Mouse (Mus musculus) intestine, postnatal 0 days (tissue): ENCODE measurements around the gene Ppp1r11. TPM values are rescaled to one million over a fixed set of nuclear protein-coding genes. Genes with fewer than 3 reads are reported as not detected.

Experiments
- ATAC-seq: fragments of 200-750 bp; cut with Nextera tagmentation; 2 replicates; pipeline ENCODE4 v1.8.0; 2017; ENCODE audit warnings: mild to moderate bottlenecking, moderate TSS enrichment, moderate library complexity
- H3K27ac ChIP-seq: fragments of 300-500 bp; sonication (generic); 2 replicates; pipeline ENCODE4 v1.5.1; 2014; ENCODE audit warnings: mild to moderate bottlenecking, low read depth, low read length, moderate library complexity
- H3K27me3 ChIP-seq: fragments of 300-500 bp; sonication (generic); replicated peaks from 2 replicates; pipeline ENCODE4 v1.6.1; 2014; ENCODE audit warnings: low read length, mixed read lengths; ENCODE audit not compliant: control insufficient read depth, insufficient read depth
- H3K36me3 ChIP-seq: fragments of 300-500 bp; sonication (generic); 2 replicates; pipeline ENCODE4 v1.6.1; 2014; ENCODE audit warnings: mild to moderate bottlenecking, moderate library complexity; ENCODE audit not compliant: control insufficient read depth, insufficient read depth
- H3K4me1 ChIP-seq: fragments of 300-500 bp; sonication (generic); replicated peaks from 2 replicates; pipeline ENCODE4 v1.6.1; 2014; ENCODE audit warnings: antibody characterized with exemption, low read length, mixed read lengths; ENCODE audit not compliant: control insufficient read depth, insufficient read depth
- H3K4me2 ChIP-seq: fragments of 300-500 bp; sonication (generic); replicated peaks from 2 replicates; pipeline ENCODE4 v1.6.1; 2014; ENCODE audit warnings: low read depth, mild to moderate bottlenecking, moderate library complexity
- H3K4me3 ChIP-seq: fragments of 300-500 bp; sonication (generic); 2 replicates; pipeline ENCODE4 v1.5.1; 2014; ENCODE audit warnings: low read depth, low read length
- H3K9ac ChIP-seq: fragments of 300-500 bp; sonication (generic); 2 replicates; pipeline ENCODE4 v1.6.1; 2014; ENCODE audit warnings: mild to moderate bottlenecking, low read depth, low read length
- H3K9me3 ChIP-seq: fragments of 300-500 bp; sonication (generic); 2 replicates; pipeline ENCODE4 v1.6.1; 2016; ENCODE audit warnings: mixed run types; ENCODE audit not compliant: control insufficient read depth
- CTCF ChIP-seq: sonication (generic); IDR thresholded peaks from 2 replicates; pipeline ENCODE4 v1.5.1; 2016; ENCODE audit warnings: low read depth, mild to moderate bottlenecking, control low read depth, antibody characterized with exemption, moderate library complexity
- WGBS: fragments of 180-500 bp; shearing (Covaris S2); extraction: QIAGEN DNeasy Blood & Tissue Kit; methylation state at CpG from one replicate; pipeline ENCODE4 v1.1.7; 2014; 5-methylcytosine and 5-hydroxymethylcytosine counted together
- polyA plus RNA-seq: library from polyadenylated mRNA; unstranded; fragments of >200 nt; fragmentation: Nextera tagmentation; extraction: Ambion mirVana; gene quantifications from 2 replicates; pipeline ENCODE4 v1.2.1, GENCODE M21; 2015

Gene Ppp1r11
- polyA plus RNA-seq, 1 experiment from 2014 or later: 96.1 TPM

DNA sequence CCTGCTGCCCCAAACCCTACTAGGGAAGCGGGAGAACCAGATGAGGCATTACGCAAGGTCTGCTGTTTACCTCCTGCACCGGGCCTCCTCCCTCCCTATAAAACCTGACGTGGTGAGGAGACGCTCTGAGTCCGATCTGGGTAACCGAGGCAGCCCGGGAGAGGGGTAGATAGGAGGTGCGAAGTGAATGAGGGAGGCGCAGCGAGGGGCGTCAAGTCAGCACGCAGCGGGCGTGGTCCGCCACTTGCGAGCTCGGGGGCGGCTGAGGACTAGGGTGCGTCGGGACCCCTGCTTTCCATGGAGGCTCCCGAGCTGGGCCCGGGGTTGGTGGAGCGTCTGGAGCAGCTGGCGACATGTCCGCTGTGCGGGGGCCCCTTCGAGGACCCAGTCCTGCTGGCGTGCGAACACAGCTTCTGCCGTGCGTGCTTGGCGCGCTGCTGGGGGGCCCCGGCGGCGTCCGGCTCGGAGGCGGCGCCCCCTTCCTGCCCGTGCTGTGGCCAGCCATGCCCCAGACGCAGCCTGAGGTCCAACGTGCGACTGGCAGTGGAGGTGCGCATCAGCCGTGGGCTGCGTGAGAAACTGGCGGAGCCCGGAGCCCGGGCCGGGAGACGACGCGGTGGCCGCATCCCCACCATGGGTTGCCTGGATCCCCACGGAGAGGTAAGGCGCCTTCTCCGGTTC is 8.6 kb downstream of the Ppp1r11 start, which contains the start of gene Rnf39:
TSS of gene Rnf39 (plus strand) at position 128 of the 681 bp plus-strand sequence.
- no peak within 1 kb of the TSS; the same call in 1 of the 2 replicates for H3K27ac ChIP-seq
- H3K4me1 ChIP-seq: no peaks in the 10 kb centered on the region; the same call in 1 of the 2 replicates
- H3K9ac ChIP-seq: peak within 1 kb of the TSS; percentile 45; the same call in 1 of the 2 replicates
- H3K4me3 ChIP-seq: peak within 1 kb of the TSS; percentile 45
- H3K9me3 ChIP-seq: no peaks in the 10 kb centered on the region
- H3K27me3 ChIP-seq: peaks cover 35% of the 10 kb centered on the region
- peak within 1 kb of the TSS; percentile 81 for H3K4me2 ChIP-seq
- ATAC-seq: peak; percentile 71
- TF ChIP-seq CTCF: 0 out of 2 replicates have a peak, but pooled peaks have one; percentile 6
- 2% methylated on average over 59 of the region's 59 CpGs for WGBS
- no peaks in the 10 kb centered on the region for H3K36me3 ChIP-seq

- peak; percentile 62 for ATAC-seq
- 43% methylated on average over 10 of the region's 10 CpGs for WGBS
- Histone ChIP-seq H3K4me1 (no peaks in the 10 kb centered on the region; the same call in 1 of the 2 replicates), H3K9me3 (no peaks in the 10 kb centered on the region), H3K27ac (no peak overlapping the region), H3K4me3 (peak overlapping the region; percentile 45), H3K4me2 (peak overlapping the region; percentile 81), H3K27me3 (peaks cover 35% of the 10 kb centered on the region), H3K36me3 (no peaks in the 10 kb centered on the region), H3K9ac (0 out of 2 replicates have a peak overlapping the region, but pooled peaks have one; percentile 45)
- TF ChIP-seq CTCF: no peak
Measured at GRCm38 (mm10) chr17:36942391-36942790, 9.2 kb downstream of the Ppp1r11 start.

DNA sequence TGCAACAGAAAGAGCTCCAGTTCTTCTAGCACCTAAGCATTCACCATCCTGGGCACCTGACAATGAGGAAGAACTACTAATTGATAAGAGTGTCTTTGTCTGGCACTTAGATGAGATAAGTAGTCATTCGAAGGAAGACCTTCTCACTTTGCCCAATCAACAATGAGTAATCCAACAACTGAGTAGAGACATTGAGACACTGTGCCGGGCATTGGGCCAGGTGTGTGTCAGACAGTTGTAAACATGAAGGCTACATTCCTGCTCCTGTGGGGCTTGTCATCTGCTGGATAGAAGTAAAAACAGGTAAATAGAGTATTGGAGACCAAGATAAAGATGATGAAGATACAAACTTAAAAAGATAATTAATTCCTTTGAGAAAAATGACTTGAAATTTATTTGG is 13.5 kb downstream of the Ppp1r11 start:
- Histone ChIP-seq H3K27ac (no peak overlapping the region), H3K36me3 (no peaks in the 10 kb centered on the region), H3K4me3 (no peak overlapping the region), H3K4me1 (no peaks in the 10 kb centered on the region; the same call in 1 of the 2 replicates), H3K9me3 (no peaks in the 10 kb centered on the region), H3K9ac (no peak overlapping the region), H3K4me2 (no peak overlapping the region), H3K27me3 (peaks cover 9% of the 10 kb centered on the region)
- no peak for TF ChIP-seq CTCF
- 30% methylated on average over 2 of the region's 2 CpGs for WGBS
- no peak for ATAC-seq

DNA sequence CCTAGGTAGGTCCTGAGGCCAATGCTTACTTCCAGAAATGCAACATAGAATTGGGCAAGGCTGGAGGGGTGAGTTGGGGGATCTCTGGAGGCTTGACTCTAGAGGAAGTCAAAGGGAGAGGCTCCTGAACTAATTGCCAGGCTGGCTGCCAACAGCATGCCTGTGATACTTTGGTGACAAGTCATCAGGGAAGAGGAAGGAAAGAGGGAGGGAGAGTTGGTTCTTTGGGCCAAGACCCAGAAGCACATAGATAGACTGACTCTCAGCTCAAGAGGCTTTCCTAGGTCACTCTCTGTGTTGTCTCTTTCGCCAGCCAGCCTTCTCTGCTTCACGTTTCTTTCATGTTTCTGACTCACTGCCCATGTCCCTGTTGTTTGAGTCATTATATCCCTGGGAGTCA is 19.7 kb downstream of the Ppp1r11 start:
- TF ChIP-seq CTCF: no peak

DNA sequence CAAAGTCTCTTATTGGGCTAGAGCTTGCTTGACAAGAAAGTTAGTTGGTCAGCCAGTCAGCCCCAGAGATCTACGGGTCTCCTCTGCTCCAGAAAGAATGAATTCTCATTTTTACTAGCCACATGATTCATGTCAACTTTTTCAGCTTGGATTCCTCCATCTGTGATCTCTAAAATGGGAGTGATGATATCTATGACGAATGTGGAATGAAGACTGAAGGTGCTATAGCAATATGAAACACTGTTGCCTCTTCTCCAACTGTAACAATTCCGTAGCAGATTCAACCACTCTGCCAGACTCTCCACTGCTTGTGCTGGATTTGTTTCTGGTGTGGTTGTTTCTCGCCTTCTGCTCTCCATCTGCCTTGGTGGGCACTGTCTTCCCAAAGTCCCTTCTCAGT is 20.4 kb downstream of the Ppp1r11 start:
- Histone ChIP-seq H3K4me3 (no peak overlapping the region), H3K27me3 (no peaks in the 10 kb centered on the region), H3K4me1 (no peaks in the 10 kb centered on the region), H3K27ac (no peak overlapping the region), H3K9me3 (no peaks in the 10 kb centered on the region), H3K9ac (no peak overlapping the region), H3K36me3 (no peaks in the 10 kb centered on the region), H3K4me2 (no peak overlapping the region)
- TF ChIP-seq CTCF: no peak
- ATAC-seq: no peak
- WGBS: 81% methylated on average over 4 of the region's 4 CpGs

More for the DNA sequence above, 19.7 kb downstream of the Ppp1r11 start:
- no peak overlapping the region for H3K9ac ChIP-seq
- 65% methylated on average over 2 of the region's 2 CpGs for WGBS
- no peaks in the 10 kb centered on the region for H3K36me3 ChIP-seq
- H3K4me3 ChIP-seq: no peak overlapping the region
- H3K9me3 ChIP-seq: no peaks in the 10 kb centered on the region
- no peak overlapping the region for H3K27ac ChIP-seq
- no peak for ATAC-seq
- no peak overlapping the region for H3K4me2 ChIP-seq
- no peaks in the 10 kb centered on the region for H3K4me1 ChIP-seq
- H3K27me3 ChIP-seq: no peaks in the 10 kb centered on the region

DNA sequence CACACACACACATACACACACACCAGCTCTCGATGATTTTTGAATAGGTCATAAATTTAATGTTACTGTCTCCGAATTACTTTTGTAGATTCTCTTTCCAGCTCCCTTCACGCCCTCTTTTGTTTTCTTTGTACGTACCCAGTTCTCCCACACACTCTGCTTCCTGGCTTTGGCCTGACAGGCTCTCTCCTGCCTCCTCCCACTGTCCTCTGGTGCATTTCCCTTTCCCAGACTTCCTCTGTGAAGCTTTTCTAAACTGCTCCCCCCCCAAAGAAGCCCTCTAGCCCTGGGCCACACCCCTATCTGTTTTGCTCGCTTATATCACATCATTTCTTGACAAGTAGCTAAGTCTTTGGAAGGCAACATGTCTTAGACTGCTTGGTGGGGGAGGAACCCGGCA is 21.3 kb downstream of the Ppp1r11 start:
- TF ChIP-seq CTCF: no peak
- no peak overlapping the region for H3K9ac ChIP-seq
- 70% methylated on average over 6 of the region's 6 CpGs for WGBS

More for the DNA sequence above, 21.3 kb downstream of the Ppp1r11 start:
- Histone ChIP-seq H3K9me3 (no peaks in the 10 kb centered on the region), H3K4me3 (no peak overlapping the region), H3K4me2 (no peak overlapping the region), H3K27me3 (no peaks in the 10 kb centered on the region), H3K36me3 (no peaks in the 10 kb centered on the region), H3K27ac (no peak overlapping the region), H3K4me1 (no peaks in the 10 kb centered on the region)
- ATAC-seq: no peak
